17 mouse cellular contexts compared by ENCODE assay signal in the genomic region with DNA sequence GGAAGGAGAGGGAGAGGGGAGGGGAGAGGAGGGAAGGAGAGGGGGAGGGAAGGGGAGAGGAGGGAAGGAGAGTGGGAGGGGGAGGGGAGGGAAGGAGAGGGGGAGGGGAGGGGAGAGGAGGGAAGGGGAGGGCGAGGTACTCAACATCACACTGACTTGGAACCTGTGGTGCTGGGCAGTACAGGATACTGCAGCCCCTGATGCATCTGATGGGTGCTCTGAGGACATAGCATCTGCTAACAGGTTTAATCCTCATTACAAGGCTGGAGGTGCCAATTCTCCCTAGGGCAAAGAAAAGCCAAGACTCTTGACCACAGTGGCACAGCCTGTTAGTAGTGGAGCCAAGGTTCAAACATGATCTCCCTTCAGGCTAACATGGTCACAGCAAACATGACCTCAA. TPM values are rescaled to one million over a fixed set of nuclear protein-coding genes. Genes with fewer than 3 reads are reported as not detected.
DNase-seq lines count a peak whose midpoint lies in the region; ATAC-seq and TF ChIP-seq lines count a peak whose summit lies in the region.
"Had no signal": no experiment of that assay in that cellular context is flagged by ENCODE, and none has a peak within 500 bp of the region (broad histone marks: within the 10 kb centered on the region; RNA-seq: fewer than 3 reads in every experiment).

No protein-coding gene starts in this region.

- no peak overlapping the region for H3K4me3 ChIP-seq in hindbrain, embryonic 10.5 days
- H3K4me3 ChIP-seq in hindbrain, postnatal 0 days (ENCODE audit: low read length), result no peak overlapping the region
- H3K4me3 ChIP-seq in hindbrain, embryonic 11.5 days (ENCODE audit: low read depth, low read length), result no peak overlapping the region
- H3K4me3 ChIP-seq in hindbrain, embryonic 16.5 days (ENCODE audit: low read length), result no peak overlapping the region
- no peak overlapping the region for H3K4me3 ChIP-seq in neural tube, embryonic 12.5 days
- no peak overlapping the region for H3K4me3 ChIP-seq in stomach, postnatal 0 days (ENCODE audit: low read depth, low read length)
- H3K4me3 ChIP-seq: gastrocnemius, adult 2 months; heart, adult 2 months; limb, embryonic 12.5 days had no signal

- peak overlapping the region; percentile 79 for H3K27ac ChIP-seq in hindbrain, embryonic 10.5 days
- H3K27ac ChIP-seq in hindbrain, postnatal 0 days, result no peak overlapping the region
- H3K27ac ChIP-seq in hindbrain, embryonic 11.5 days (ENCODE audit: low read depth, low read length), result peak overlapping the region; percentile 78
- 0 out of 2 replicates have a peak overlapping the region, but pooled peaks have one; percentile 11 for H3K27ac ChIP-seq in hindbrain, embryonic 16.5 days (ENCODE audit: low read depth, low read length)
- peak overlapping the region; percentile 68 for H3K27ac ChIP-seq in neural tube, embryonic 12.5 days
- no peak overlapping the region for H3K27ac ChIP-seq in stomach, postnatal 0 days (replicated peaks)
- H3K27ac ChIP-seq: gastrocnemius, adult 2 months; heart, adult 2 months; limb, embryonic 12.5 days had no signal

- no peak overlapping the region for H3K4me2 ChIP-seq in hindbrain, postnatal 0 days (ENCODE audit: low read depth, low read length)
- H3K4me2 ChIP-seq in hindbrain, embryonic 11.5 days (replicated peaks; ENCODE audit: low read depth, low read length), result no peak overlapping the region
- no peak overlapping the region for H3K4me2 ChIP-seq in hindbrain, embryonic 16.5 days (ENCODE audit: low read length)
- H3K4me2 ChIP-seq in neural tube, embryonic 12.5 days (replicated peaks), result peak overlapping the region; percentile 27; the same call in 1 of the 2 replicates
- H3K4me2 ChIP-seq in stomach, postnatal 0 days (replicated peaks; ENCODE audit: low read depth), result no peak overlapping the region
- H3K4me2 ChIP-seq: limb, embryonic 12.5 days had no signal

- ATAC-seq in hindbrain, postnatal 0 days, result no peak
- ATAC-seq in hindbrain, embryonic 11.5 days (ENCODE audit: low FRiP score), result peak; percentile 54
- 0 out of 2 replicates have a peak, but pooled peaks have one; percentile 7 for ATAC-seq in hindbrain, embryonic 16.5 days
- 0 out of 2 replicates have a peak, but pooled peaks have one; percentile 23 for ATAC-seq in neural tube, embryonic 12.5 days (ENCODE audit: low FRiP score, low read depth)
- no peak for ATAC-seq in stomach, postnatal 0 days (ENCODE audit: low FRiP score, low TSS enrichment)
- no peak for ATAC-seq in frontal cortex, adult (ENCODE audit: low TSS enrichment)

- DNase-seq in hindbrain, embryonic 10.5 days (ENCODE audit: low spot score), result no peak
- no peak for DNase-seq in hindbrain, postnatal 0 days (ENCODE audit: low spot score)
- DNase-seq in hindbrain, embryonic 11.5 days (ENCODE audit: low spot score), result no peak
- no peak for DNase-seq in stomach, postnatal 0 days (ENCODE audit: low spot score)
- DNase-seq: adrenal gland, adult 2 months; cerebellum, adult 18-20 months; gastrocnemius, adult 2 months; heart, adult 2 months; kidney, adult 8-10 months; lung, postnatal 14 days; thymus, postnatal 36 days had no signal

- no peak for TF ChIP-seq CTCF in hindbrain, postnatal 0 days (IDR thresholded peaks at IDR 0.05; ENCODE audit: low read depth)
- TF ChIP-seq CTCF in stomach, postnatal 0 days (IDR thresholded peaks at IDR 0.05; ENCODE audit: low read depth), result no peak

- no peak for TF ChIP-seq EP300 in stomach, postnatal 0 days (optimal IDR thresholded peaks at IDR 0.05)

- no peaks in the 10 kb centered on the region; the same call in 1 of the 2 replicates for H3K36me3 ChIP-seq in hindbrain, embryonic 10.5 days
- no peaks in the 10 kb centered on the region for H3K36me3 ChIP-seq in hindbrain, postnatal 0 days (ENCODE audit: insufficient read depth, low read length)
- H3K36me3 ChIP-seq in hindbrain, embryonic 11.5 days (ENCODE audit: control insufficient read depth, insufficient read depth, low read length), result no peaks in the 10 kb centered on the region
- no peaks in the 10 kb centered on the region for H3K36me3 ChIP-seq in hindbrain, embryonic 16.5 days (ENCODE audit: control insufficient read depth, insufficient read depth, low read length)
- no peaks in the 10 kb centered on the region for H3K36me3 ChIP-seq in neural tube, embryonic 12.5 days
- H3K36me3 ChIP-seq in stomach, postnatal 0 days (ENCODE audit: control insufficient read depth, insufficient read depth, low read length), result no peaks in the 10 kb centered on the region
- H3K36me3 ChIP-seq: G1E; limb, embryonic 12.5 days had no signal

- H3K9me3 ChIP-seq in hindbrain, embryonic 10.5 days, result no peaks in the 10 kb centered on the region
- no peaks in the 10 kb centered on the region for H3K9me3 ChIP-seq in hindbrain, postnatal 0 days (ENCODE audit: low read length)
- no peaks in the 10 kb centered on the region for H3K9me3 ChIP-seq in hindbrain, embryonic 11.5 days (ENCODE audit: control insufficient read depth, low read length)
- no peaks in the 10 kb centered on the region for H3K9me3 ChIP-seq in hindbrain, embryonic 16.5 days (ENCODE audit: control insufficient read depth, low read length)
- H3K9me3 ChIP-seq in neural tube, embryonic 12.5 days, result no peaks in the 10 kb centered on the region
- H3K9me3 ChIP-seq in stomach, postnatal 0 days (ENCODE audit: control insufficient read depth, low read length), result no peaks in the 10 kb centered on the region
- H3K9me3 ChIP-seq: G1E; limb, embryonic 12.5 days had no signal

- H3K27me3 ChIP-seq in hindbrain, embryonic 10.5 days (ENCODE audit: insufficient read depth, poor library complexity, severe bottlenecking), result 0 out of 2 replicates have a peak, but pooled peaks cover 6% of the 10 kb centered on the region
- no peaks in the 10 kb centered on the region for H3K27me3 ChIP-seq in hindbrain, postnatal 0 days (ENCODE audit: insufficient read depth, low read length)
- H3K27me3 ChIP-seq in hindbrain, embryonic 11.5 days (ENCODE audit: control insufficient read depth, insufficient read depth, low read length), result no peaks in the 10 kb centered on the region
- no peaks in the 10 kb centered on the region for H3K27me3 ChIP-seq in hindbrain, embryonic 16.5 days (replicated peaks; ENCODE audit: control insufficient read depth, insufficient read depth, low read length)
- H3K27me3 ChIP-seq in neural tube, embryonic 12.5 days (replicated peaks), result no peaks in the 10 kb centered on the region
- no peaks in the 10 kb centered on the region for H3K27me3 ChIP-seq in stomach, postnatal 0 days (ENCODE audit: control insufficient read depth, insufficient read depth, low read length)

- WGBS in hindbrain, embryonic 10.5 days, result 13% methylated on average over 1 of the region's 1 CpGs
- WGBS in hindbrain, postnatal 0 days, result no CpG with 5 or more reads among the region's 1 CpGs
- 57% methylated on average over 1 of the region's 1 CpGs for WGBS in hindbrain, embryonic 11.5 days
- WGBS in hindbrain, embryonic 16.5 days, result no CpG with 5 or more reads among the region's 1 CpGs
- WGBS in neural tube, embryonic 12.5 days, result 50% methylated on average over 1 of the region's 1 CpGs
- 29% methylated on average over 1 of the region's 1 CpGs for WGBS in stomach, postnatal 0 days

- no peak overlapping the region for H3K9ac ChIP-seq in hindbrain, postnatal 0 days (replicated peaks; ENCODE audit: low read length)
- no peak overlapping the region for H3K9ac ChIP-seq in hindbrain, embryonic 11.5 days (ENCODE audit: low read depth, low read length)
- no peak overlapping the region for H3K9ac ChIP-seq in hindbrain, embryonic 16.5 days (ENCODE audit: low read depth, low read length)
- H3K9ac ChIP-seq in neural tube, embryonic 12.5 days, result no peak overlapping the region
- no peak overlapping the region for H3K9ac ChIP-seq in stomach, postnatal 0 days (ENCODE audit: low read length)
- H3K9ac ChIP-seq: limb, embryonic 12.5 days had no signal

- H3K4me1 ChIP-seq in hindbrain, embryonic 10.5 days (replicated peaks), result peaks cover 46% of the 10 kb centered on the region
- no peaks in the 10 kb centered on the region; the same call in 1 of the 2 replicates for H3K4me1 ChIP-seq in hindbrain, postnatal 0 days (ENCODE audit: insufficient read depth, low read length)
- H3K4me1 ChIP-seq in hindbrain, embryonic 11.5 days (replicated peaks; ENCODE audit: control insufficient read depth, insufficient read depth, low read length), result peaks cover 4% of the 10 kb centered on the region; the same call in 1 of the 2 replicates
- peaks cover 10% of the 10 kb centered on the region for H3K4me1 ChIP-seq in hindbrain, embryonic 16.5 days (ENCODE audit: control insufficient read depth, insufficient read depth, low read depth, low read length)
- H3K4me1 ChIP-seq in neural tube, embryonic 12.5 days, result peaks cover 17% of the 10 kb centered on the region
- no peaks in the 10 kb centered on the region for H3K4me1 ChIP-seq in stomach, postnatal 0 days (replicated peaks; ENCODE audit: control insufficient read depth, insufficient read depth)

RNA-seq across cellular contexts. Expression of a gene that starts 37.5 kb away (rescaled TPM):
- 83.7 and 88.6 TPM in 2 replicates for polyA plus RNA-seq in hindbrain, embryonic 10.5 days (2016; fragmentation: Nextera tagmentation; extraction: Ambion mirVana)
- 31.7 and 44.3 TPM in 2 replicates for total RNA-seq in hindbrain, postnatal 0 days (2014; rRNA removed)
- polyA plus RNA-seq in hindbrain, postnatal 0 days (2015; fragmentation: Nextera tagmentation; extraction: Ambion mirVana), result 65.7 and 68.0 TPM in 2 replicates
- polyA plus RNA-seq in hindbrain, embryonic 11.5 days (2014; fragmentation: Nextera tagmentation; extraction: Ambion mirVana), result 65.2 and 65.9 TPM in 2 replicates
- 70.6 and 76.1 TPM in 2 replicates for polyA plus RNA-seq in hindbrain, embryonic 16.5 days (2015; fragmentation: Nextera tagmentation; extraction: Ambion mirVana)
- 52.8 and 56.0 TPM in 2 replicates for polyA plus RNA-seq in neural tube, embryonic 12.5 days (2016; fragmentation: Nextera tagmentation; extraction: Ambion mirVana)
- 28.2 and 28.7 TPM in 2 replicates for polyA plus RNA-seq in stomach, postnatal 0 days (2015; fragmentation: Nextera tagmentation; extraction: Ambion mirVana)

RNA-seq across cellular contexts. Expression of a gene that starts 44.8 kb away (rescaled TPM):
- polyA plus RNA-seq in hindbrain, embryonic 10.5 days (2016; fragmentation: Nextera tagmentation; extraction: Ambion mirVana), result 21.5 and 21.9 TPM in 2 replicates
- total RNA-seq in hindbrain, postnatal 0 days (2014; rRNA removed), result 16.9 and 18.8 TPM in 2 replicates
- 11.4 and 13.0 TPM in 2 replicates for polyA plus RNA-seq in hindbrain, postnatal 0 days (2015; fragmentation: Nextera tagmentation; extraction: Ambion mirVana)
- 12.6 and 14.3 TPM in 2 replicates for polyA plus RNA-seq in hindbrain, embryonic 11.5 days (2014; fragmentation: Nextera tagmentation; extraction: Ambion mirVana)
- polyA plus RNA-seq in hindbrain, embryonic 16.5 days (2015; fragmentation: Nextera tagmentation; extraction: Ambion mirVana), result 14.6 and 15.6 TPM in 2 replicates
- 19.4 and 19.9 TPM in 2 replicates for polyA plus RNA-seq in neural tube, embryonic 12.5 days (2016; fragmentation: Nextera tagmentation; extraction: Ambion mirVana)
- 7.2 and 8.2 TPM in 2 replicates for polyA plus RNA-seq in stomach, postnatal 0 days (2015; fragmentation: Nextera tagmentation; extraction: Ambion mirVana)

RNA-seq across cellular contexts. Expression of a gene that starts 46.7 kb away (rescaled TPM):
- polyA plus RNA-seq in hindbrain, embryonic 10.5 days (2016; fragmentation: Nextera tagmentation; extraction: Ambion mirVana), result 393 and 437 TPM in 2 replicates
- 169 and 274 TPM in 2 replicates for total RNA-seq in hindbrain, postnatal 0 days (2014; rRNA removed)
- polyA plus RNA-seq in hindbrain, postnatal 0 days (2015; fragmentation: Nextera tagmentation; extraction: Ambion mirVana), result 528 and 550 TPM in 2 replicates
- 448 and 456 TPM in 2 replicates for polyA plus RNA-seq in hindbrain, embryonic 11.5 days (2014; fragmentation: Nextera tagmentation; extraction: Ambion mirVana)
- polyA plus RNA-seq in hindbrain, embryonic 16.5 days (2015; fragmentation: Nextera tagmentation; extraction: Ambion mirVana), result 428 and 459 TPM in 2 replicates
- polyA plus RNA-seq in neural tube, embryonic 12.5 days (2016; fragmentation: Nextera tagmentation; extraction: Ambion mirVana), result 463 and 477 TPM in 2 replicates
- 451 and 481 TPM in 2 replicates for polyA plus RNA-seq in stomach, postnatal 0 days (2015; fragmentation: Nextera tagmentation; extraction: Ambion mirVana)

RNA-seq across cellular contexts. Expression of a gene that starts 56.7 kb away (rescaled TPM):
- 46.9 and 76.4 TPM in 2 replicates for polyA plus RNA-seq in hindbrain, embryonic 10.5 days (2016; fragmentation: Nextera tagmentation; extraction: Ambion mirVana)
- 317 and 346 TPM in 2 replicates for total RNA-seq in hindbrain, postnatal 0 days (2014; rRNA removed)
- 190 and 213 TPM in 2 replicates for polyA plus RNA-seq in hindbrain, postnatal 0 days (2015; fragmentation: Nextera tagmentation; extraction: Ambion mirVana)
- polyA plus RNA-seq in hindbrain, embryonic 11.5 days (2014; fragmentation: Nextera tagmentation; extraction: Ambion mirVana), result 64.4 and 65.1 TPM in 2 replicates
- polyA plus RNA-seq in hindbrain, embryonic 16.5 days (2015; fragmentation: Nextera tagmentation; extraction: Ambion mirVana), result 250 and 269 TPM in 2 replicates
- polyA plus RNA-seq in neural tube, embryonic 12.5 days (2016; fragmentation: Nextera tagmentation; extraction: Ambion mirVana), result 89.8 and 93.4 TPM in 2 replicates
- polyA plus RNA-seq in stomach, postnatal 0 days (2015; fragmentation: Nextera tagmentation; extraction: Ambion mirVana), result 2.3 and 2.5 TPM in 2 replicates
- total RNA-seq: G1E; hematopoietic stem cell, adult 5-6 weeks had no signal
- polyA plus RNA-seq: G1E had no signal

Comparison
In these comparisons a context has a peak if more than half of its experiments do, and no peak if none do; other contexts are left out.
1. H3K27ac ChIP-seq: peak in hindbrain, embryonic 10.5 days (single experiment), hindbrain, embryonic 11.5 days (single experiment), hindbrain, embryonic 16.5 days (single experiment) and neural tube, embryonic 12.5 days (single experiment); none in hindbrain, postnatal 0 days (single experiment) and stomach, postnatal 0 days (single experiment).
2. ATAC-seq: peak in hindbrain, embryonic 11.5 days (single experiment), hindbrain, embryonic 16.5 days (single experiment) and neural tube, embryonic 12.5 days (single experiment); none in hindbrain, postnatal 0 days (single experiment), stomach, postnatal 0 days (single experiment) and frontal cortex, adult (single experiment).